Mouse (Mus musculus): ENCODE measurements around the gene Hist1h2bm. TPM values are rescaled to one million over a fixed set of nuclear protein-coding genes. Genes with fewer than 3 reads are reported as not detected.
"Not testable (repeated sequence)": the region's sequence is repeated elsewhere in the genome, so short reads cannot be mapped to it uniquely, and the experiment has no call there.

Gene Hist1h2bm
- polyA plus RNA-seq, 1 experiment from 2014 or later, result 5.0 TPM

DNA sequence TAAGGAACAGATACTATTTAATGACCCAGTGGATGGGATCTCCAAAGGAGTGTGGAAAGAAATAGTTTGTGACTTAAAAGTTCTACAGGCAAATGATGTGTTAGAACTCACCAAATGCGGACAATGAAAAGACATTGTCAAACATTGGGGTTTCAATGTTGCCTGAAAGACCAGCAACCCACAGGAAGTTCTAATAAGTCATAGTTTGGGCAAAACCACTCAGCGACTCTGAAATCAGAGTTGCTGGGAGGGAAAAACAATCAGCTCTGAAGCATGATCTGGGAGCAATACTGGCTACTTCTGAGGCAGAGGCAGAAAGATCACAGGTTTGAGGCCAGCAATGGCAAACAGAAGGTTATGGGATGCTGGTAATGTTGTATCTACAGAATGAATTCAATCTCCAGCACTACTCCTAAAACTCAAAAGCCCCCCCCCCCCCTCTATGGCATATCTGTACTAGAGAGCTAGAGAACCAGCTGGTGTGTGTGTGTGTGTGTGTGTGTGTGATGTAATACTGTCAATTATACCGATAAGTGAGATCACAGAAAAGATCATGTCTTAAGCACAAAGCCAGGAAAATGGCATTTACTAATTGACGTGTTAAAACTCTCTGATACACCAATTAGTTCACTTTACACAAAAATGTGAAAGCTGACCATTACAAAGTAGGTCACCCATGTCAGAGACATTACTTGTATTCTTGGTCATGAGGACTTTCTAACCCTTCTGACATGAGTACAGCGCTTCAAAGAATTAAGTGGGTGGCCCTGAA, 27.7 kb downstream of the Hist1h2bm start:
- WGBS, result 6% methylated on average over 5 of the region's 5 CpGs
- DNase-seq (ENCODE audit: low spot score) (peak; percentile 69), ATAC-seq (replicated peaks; ENCODE audit: low FRiP score) (peak; percentile 13; the same call in 1 of the 2 replicates)

DNA sequence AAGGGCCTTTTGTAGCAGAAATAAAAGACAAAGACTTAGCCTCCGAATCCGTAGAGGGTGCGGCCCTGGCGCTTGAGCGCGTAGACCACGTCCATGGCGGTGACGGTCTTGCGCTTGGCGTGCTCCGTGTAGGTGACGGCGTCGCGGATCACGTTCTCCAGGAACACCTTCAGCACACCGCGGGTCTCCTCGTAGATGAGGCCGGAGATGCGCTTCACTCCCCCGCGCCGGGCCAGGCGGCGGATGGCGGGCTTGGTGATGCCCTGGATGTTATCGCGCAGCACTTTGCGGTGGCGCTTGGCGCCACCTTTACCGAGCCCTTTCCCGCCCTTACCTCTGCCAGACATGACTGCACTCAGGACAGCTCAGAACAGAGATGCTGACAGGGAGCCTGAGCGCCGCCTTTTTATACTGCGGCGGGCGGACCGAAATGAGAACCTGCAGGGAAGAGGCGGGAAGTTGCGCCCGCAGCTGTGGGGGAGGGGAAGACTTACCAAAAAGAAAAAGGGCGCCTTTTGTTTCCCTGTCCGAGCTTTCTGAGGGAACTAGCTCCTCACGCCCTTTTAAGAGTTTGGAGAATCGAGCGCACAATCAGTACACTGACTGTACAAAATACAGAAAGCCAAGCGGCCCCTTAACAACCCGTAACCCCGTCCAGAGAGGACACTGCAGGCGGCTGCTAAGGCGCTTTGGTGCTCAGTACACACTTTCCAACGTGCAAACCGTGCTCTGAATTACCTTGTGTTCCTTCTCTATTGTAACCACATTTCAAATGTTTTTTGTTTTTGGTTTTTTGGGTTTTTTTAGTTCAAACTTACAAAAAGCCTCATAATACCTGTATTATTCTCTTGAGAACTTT, 28.5 kb downstream of the Hist1h2bm start, which contains the start of gene Hist1h4k:
Gene Hist1h4k, minus strand, starts transcription at position 347 of the 859 bp plus-strand sequence.
- H3K9ac ChIP-seq (ENCODE audit: low read length), result peak within 1 kb of the TSS; percentile 68
- peak within 1 kb of the TSS; percentile 97 for H3K27ac ChIP-seq (ENCODE audit: low read depth, low read length)
- WGBS, result under 1% methylated on average over 42 of the region's 56 CpGs
- ATAC-seq (replicated peaks; ENCODE audit: low FRiP score) (peak; percentile 82), DNase-seq (ENCODE audit: low spot score) (peak; percentile 97)
- H3K4me2 ChIP-seq (ENCODE audit: low read depth, low read length, severe bottlenecking), result peak within 1 kb of the TSS; percentile 88
- H3K4me3 ChIP-seq (ENCODE audit: low read depth, low read length), result peak within 1 kb of the TSS; percentile 55
- H3K27me3 ChIP-seq (ENCODE audit: control insufficient read depth, insufficient read depth, low read length); H3K9me3 ChIP-seq (ENCODE audit: control insufficient read depth, low read length); H3K36me3 ChIP-seq (ENCODE audit: control insufficient read depth, insufficient read depth, low read length); H3K4me1 ChIP-seq (replicated peaks; ENCODE audit: control insufficient read depth, insufficient read depth, low read length): not testable (repeated sequence)

More for the DNA sequence above, 27.7 kb downstream of the Hist1h2bm start:
- H3K9me3 ChIP-seq (ENCODE audit: control insufficient read depth, low read length), result no peaks in the 10 kb centered on the region
- peak overlapping the region; percentile 97 for H3K27ac ChIP-seq (ENCODE audit: low read depth, low read length)
- peak overlapping the region; percentile 88 for H3K4me2 ChIP-seq (ENCODE audit: low read depth, low read length, severe bottlenecking)
- H3K36me3 ChIP-seq (ENCODE audit: control insufficient read depth, insufficient read depth, low read length), result no peaks in the 10 kb centered on the region; the same call in 1 of the 2 replicates
- H3K27me3 ChIP-seq (ENCODE audit: control insufficient read depth, insufficient read depth, low read length), result no peaks in the 10 kb centered on the region
- peaks cover 3% of the 10 kb centered on the region; the same call in 1 of the 2 replicates for H3K4me1 ChIP-seq (replicated peaks; ENCODE audit: control insufficient read depth, insufficient read depth, low read length)
- H3K4me3 ChIP-seq (ENCODE audit: low read depth, low read length), result peak overlapping the region; percentile 55
- peak overlapping the region; percentile 68 for H3K9ac ChIP-seq (ENCODE audit: low read length)

DNA sequence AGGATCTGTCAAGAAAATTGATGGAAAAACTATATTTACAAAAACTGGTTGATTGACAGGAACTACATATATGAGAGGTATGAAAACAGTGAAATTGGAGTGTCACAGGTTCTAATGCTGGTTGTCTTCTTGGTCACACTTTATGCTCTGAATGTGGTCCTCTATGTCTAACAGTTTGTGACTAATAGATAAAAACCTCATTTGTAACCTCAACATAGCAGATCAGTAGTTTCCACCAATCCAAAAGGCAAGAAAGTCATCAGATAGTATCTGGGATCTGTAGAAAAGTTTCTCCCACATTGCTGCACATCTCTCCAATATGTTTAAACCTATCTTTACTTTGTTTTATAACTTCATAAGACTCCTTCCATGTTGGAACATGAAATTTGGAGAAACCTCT, 29.6 kb downstream of the Hist1h2bm start:
- H3K36me3 ChIP-seq (ENCODE audit: control insufficient read depth, insufficient read depth, low read length), result no peaks in the 10 kb centered on the region
- peak overlapping the region; percentile 93 for H3K27ac ChIP-seq (ENCODE audit: low read depth, low read length)
- H3K27me3 ChIP-seq (ENCODE audit: control insufficient read depth, insufficient read depth, low read length), result no peaks in the 10 kb centered on the region
- ATAC-seq (replicated peaks; ENCODE audit: low FRiP score) (no peak), DNase-seq (ENCODE audit: low spot score) (no peak)
- no peak overlapping the region for H3K9ac ChIP-seq (ENCODE audit: low read length)
- H3K4me1 ChIP-seq (replicated peaks; ENCODE audit: control insufficient read depth, insufficient read depth, low read length), result peaks cover 3% of the 10 kb centered on the region; the same call in 1 of the 2 replicates
- H3K4me2 ChIP-seq (ENCODE audit: low read depth, low read length, severe bottlenecking), result no peak overlapping the region
- no peak overlapping the region for H3K4me3 ChIP-seq (ENCODE audit: low read depth, low read length)
- H3K9me3 ChIP-seq (ENCODE audit: control insufficient read depth, low read length), result no peaks in the 10 kb centered on the region

DNA sequence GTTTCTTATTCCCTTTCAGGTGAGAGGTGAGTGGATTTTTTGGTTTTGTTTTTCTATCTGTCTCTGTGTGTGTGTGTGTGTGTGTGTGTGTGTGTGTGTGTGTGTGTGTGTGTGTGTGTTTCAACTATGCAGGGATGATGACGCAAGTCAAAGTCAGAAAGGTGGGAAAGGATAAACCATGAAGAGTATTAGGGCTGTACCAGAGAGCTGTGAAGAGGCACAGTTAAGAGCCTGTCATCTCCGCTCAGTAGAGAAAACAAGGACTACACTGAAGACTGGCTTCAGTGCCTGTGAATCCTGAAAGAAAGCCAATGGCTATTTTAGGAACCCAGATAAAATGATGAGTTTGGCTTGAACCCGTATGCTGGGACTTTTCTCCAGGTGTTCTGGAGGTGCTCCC, 30.0 kb downstream of the Hist1h2bm start:
- DNase-seq (ENCODE audit: low spot score), result no peak
- no peak overlapping the region for H3K4me3 ChIP-seq (ENCODE audit: low read depth, low read length)
- no peak for ATAC-seq (replicated peaks; ENCODE audit: low FRiP score)
- no peaks in the 10 kb centered on the region for H3K27me3 ChIP-seq (ENCODE audit: control insufficient read depth, insufficient read depth, low read length)
- no peak overlapping the region for H3K4me2 ChIP-seq (ENCODE audit: low read depth, low read length, severe bottlenecking)
- H3K9me3 ChIP-seq (ENCODE audit: control insufficient read depth, low read length), result no peaks in the 10 kb centered on the region
- WGBS, result 76% methylated on average over 3 of the region's 3 CpGs
- no peaks in the 10 kb centered on the region for H3K36me3 ChIP-seq (ENCODE audit: control insufficient read depth, insufficient read depth, low read length)
- peaks cover 3% of the 10 kb centered on the region; the same call in 1 of the 2 replicates for H3K4me1 ChIP-seq (replicated peaks; ENCODE audit: control insufficient read depth, insufficient read depth, low read length)
- H3K27ac ChIP-seq (ENCODE audit: low read depth, low read length), result peak overlapping the region; percentile 93
- H3K9ac ChIP-seq (ENCODE audit: low read length), result no peak overlapping the region; the same call in 1 of the 2 replicates

DNA sequence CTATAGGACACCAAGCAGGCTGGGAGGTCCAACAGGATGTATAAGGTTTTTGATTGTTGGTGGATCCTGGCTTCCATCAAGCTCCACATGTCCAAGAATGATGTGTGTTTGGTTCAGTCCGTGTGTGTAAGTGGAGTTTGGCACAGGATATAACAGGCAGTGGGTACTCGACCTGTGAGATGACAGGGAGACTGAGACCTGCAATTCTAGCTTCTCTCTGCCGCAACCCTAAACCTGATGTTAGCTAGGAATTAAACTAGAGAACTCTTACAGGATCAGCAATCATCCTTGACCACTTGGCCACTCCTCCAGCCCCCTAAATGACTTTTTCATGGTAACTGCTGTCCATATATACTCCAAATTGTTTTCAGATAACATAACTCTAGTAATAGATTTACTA, 30.5 kb downstream of the Hist1h2bm start:
- H3K4me2 ChIP-seq (ENCODE audit: low read depth, low read length, severe bottlenecking), result peak overlapping the region; percentile 65; the same call in 1 of the 2 replicates
- no peaks in the 10 kb centered on the region for H3K36me3 ChIP-seq (ENCODE audit: control insufficient read depth, insufficient read depth, low read length)
- peak overlapping the region; percentile 37; the same call in 1 of the 2 replicates for H3K4me3 ChIP-seq (ENCODE audit: low read depth, low read length)
- H3K9ac ChIP-seq (ENCODE audit: low read length), result peak overlapping the region; percentile 21; the same call in 1 of the 2 replicates
- ATAC-seq (replicated peaks; ENCODE audit: low FRiP score) (no peak), DNase-seq (ENCODE audit: low spot score) (peak; percentile 61)
- H3K9me3 ChIP-seq (ENCODE audit: control insufficient read depth, low read length), result no peaks in the 10 kb centered on the region
- H3K27ac ChIP-seq (ENCODE audit: low read depth, low read length), result peak overlapping the region; percentile 93
- H3K4me1 ChIP-seq (replicated peaks; ENCODE audit: control insufficient read depth, insufficient read depth, low read length), result peaks cover 3% of the 10 kb centered on the region; the same call in 1 of the 2 replicates
- no peaks in the 10 kb centered on the region for H3K27me3 ChIP-seq (ENCODE audit: control insufficient read depth, insufficient read depth, low read length)
- WGBS, result 45% methylated on average over 3 of the region's 3 CpGs

DNA sequence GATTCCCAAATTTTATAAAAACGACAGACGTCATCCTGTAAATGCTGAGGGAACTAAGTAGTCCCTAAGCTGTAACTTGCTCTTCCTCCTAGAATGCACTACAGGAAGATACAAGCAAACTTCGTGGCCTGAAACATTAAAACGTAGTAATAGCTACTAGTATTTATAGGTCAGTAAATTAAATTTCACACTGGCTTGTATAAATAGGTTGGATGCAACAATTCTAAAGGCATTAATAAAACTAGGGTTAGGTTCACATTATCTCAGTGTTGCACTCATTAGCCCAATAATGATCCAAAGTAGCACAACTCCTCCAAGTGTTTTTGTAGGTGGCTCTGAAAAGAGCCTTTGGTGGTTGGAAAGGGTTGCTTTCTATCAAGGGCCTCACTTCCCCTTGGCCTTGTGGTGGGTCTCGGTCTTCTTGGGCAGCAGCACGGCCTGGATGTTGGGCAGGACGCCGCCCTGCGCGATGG, 31.2 kb downstream of the Hist1h2bm start:
- H3K27me3 ChIP-seq (ENCODE audit: control insufficient read depth, insufficient read depth, low read length), result no peaks in the 10 kb centered on the region
- H3K4me3 ChIP-seq (ENCODE audit: low read depth, low read length), result peak overlapping the region; percentile 37
- H3K9me3 ChIP-seq (ENCODE audit: control insufficient read depth, low read length), result no peaks in the 10 kb centered on the region
- H3K27ac ChIP-seq (ENCODE audit: low read depth, low read length), result peak overlapping the region; percentile 93
- peak overlapping the region; percentile 67 for H3K9ac ChIP-seq (ENCODE audit: low read length)
- ATAC-seq (replicated peaks; ENCODE audit: low FRiP score) (no peak), DNase-seq (ENCODE audit: low spot score) (no peak)
- H3K4me1 ChIP-seq (replicated peaks; ENCODE audit: control insufficient read depth, insufficient read depth, low read length), result peaks cover 3% of the 10 kb centered on the region; the same call in 1 of the 2 replicates
- H3K36me3 ChIP-seq (ENCODE audit: control insufficient read depth, insufficient read depth, low read length), result no peaks in the 10 kb centered on the region
- peak overlapping the region; percentile 65 for H3K4me2 ChIP-seq (ENCODE audit: low read depth, low read length, severe bottlenecking)
- 3% methylated on average over 10 of the region's 10 CpGs for WGBS

DNA sequence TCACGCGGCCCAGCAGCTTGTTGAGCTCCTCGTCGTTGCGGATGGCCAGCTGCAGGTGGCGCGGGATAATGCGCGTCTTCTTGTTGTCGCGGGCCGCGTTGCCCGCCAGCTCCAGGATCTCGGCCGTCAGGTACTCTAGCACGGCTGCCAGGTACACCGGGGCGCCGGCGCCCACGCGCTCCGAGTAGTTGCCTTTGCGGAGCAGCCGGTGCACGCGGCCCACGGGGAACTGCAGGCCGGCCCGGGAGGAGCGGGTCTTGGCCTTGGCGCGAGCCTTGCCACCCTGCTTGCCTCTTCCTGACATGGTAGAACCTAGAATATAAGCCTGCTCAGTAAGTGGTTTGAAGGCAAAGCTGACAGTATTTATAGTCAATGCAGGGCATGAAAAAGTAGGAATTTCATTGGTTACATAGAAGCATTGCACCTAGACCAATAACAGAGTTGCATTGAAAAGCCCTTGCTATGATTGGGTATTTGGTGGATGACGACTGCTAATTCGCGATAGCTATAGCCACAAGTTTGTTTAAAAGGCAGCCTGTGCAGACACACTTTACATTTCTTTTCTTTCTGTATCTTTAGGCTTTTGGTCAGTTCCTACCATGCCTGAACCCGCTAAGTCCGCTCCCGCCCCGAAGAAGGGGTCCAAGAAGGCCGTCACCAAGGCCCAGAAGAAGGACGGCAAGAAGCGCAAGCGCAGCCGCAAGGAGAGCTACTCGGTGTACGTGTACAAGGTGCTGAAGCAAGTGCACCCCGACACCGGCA, 31.9 kb downstream of the Hist1h2bm start, which contains the start of the genes Hist1h2ak and Hist1h2bn:
Gene Hist1h2ak, minus strand, starts transcription at position 304 of the 762 bp plus-strand sequence.
Gene Hist1h2bn, plus strand, starts transcription at position 600 of the 762 bp plus-strand sequence.
- H3K9me3 ChIP-seq (ENCODE audit: control insufficient read depth, low read length); H3K36me3 ChIP-seq (ENCODE audit: control insufficient read depth, insufficient read depth, low read length); H3K4me1 ChIP-seq (replicated peaks; ENCODE audit: control insufficient read depth, insufficient read depth, low read length); H3K27me3 ChIP-seq (ENCODE audit: control insufficient read depth, insufficient read depth, low read length): not testable (repeated sequence)
- peak within 1 kb of the TSS; percentile 93 for H3K27ac ChIP-seq (ENCODE audit: low read depth, low read length)
- peak within 1 kb of the TSS; percentile 41 for H3K4me3 ChIP-seq (ENCODE audit: low read depth, low read length)
- DNase-seq (ENCODE audit: low spot score) (peak; percentile 82), ATAC-seq (replicated peaks; ENCODE audit: low FRiP score) (peak; percentile 93)
- WGBS, result under 1% methylated on average over 30 of the region's 50 CpGs
- H3K4me2 ChIP-seq (ENCODE audit: low read depth, low read length, severe bottlenecking), result peak within 1 kb of the TSS; percentile 65
- peak within 1 kb of the TSS; percentile 67 for H3K9ac ChIP-seq (ENCODE audit: low read length)
